Mouse (Mus musculus) liver, postnatal 0 days (tissue): ENCODE data around the gene Hnrnph1. TPM values are rescaled to one million over a fixed set of nuclear protein-coding genes. Genes with fewer than 3 reads are reported as not detected.

Experiments used
- ATAC-seq: fragments of 200-750 bp; cut with Nextera tagmentation; 2 replicates; pipeline ENCODE4 v1.8.0; 2017; ENCODE audit warnings: mild to moderate bottlenecking, moderate library complexity
- DNase-seq: peaks from one replicate; pipeline ENCODE4 v3.0.0-alpha.2; 2016
- H3K27ac ChIP-seq: fragments of 300-500 bp; sonication (generic); 2 replicates; pipeline ENCODE4 v1.5.1; 2014; ENCODE audit warnings: antibody characterized with exemption, moderate library complexity, mild to moderate bottlenecking, low read depth
- H3K27me3 ChIP-seq: fragments of 300-500 bp; sonication (generic); 2 replicates; pipeline ENCODE4 v1.6.1; 2014; ENCODE audit warnings: low read length, control low read depth, mixed read lengths; ENCODE audit not compliant: insufficient read depth
- H3K36me3 ChIP-seq: fragments of 300-500 bp; sonication (generic); replicated peaks from 2 replicates; pipeline ENCODE4 v1.6.1; 2014; ENCODE audit warnings: mild to moderate bottlenecking, control low read depth, low read length, moderate library complexity, mixed read lengths; ENCODE audit not compliant: insufficient read depth
- H3K4me1 ChIP-seq: fragments of 300-500 bp; sonication (generic); 2 replicates; pipeline ENCODE4 v1.6.1; 2014; ENCODE audit warnings: antibody characterized with exemption, mild to moderate bottlenecking, control low read depth; ENCODE audit not compliant: insufficient read depth
- H3K4me2 ChIP-seq: fragments of 300-500 bp; sonication (generic); 2 replicates; pipeline ENCODE4 v1.6.1; 2014; ENCODE audit warnings: low read depth, mild to moderate bottlenecking, low read length, moderate library complexity, mixed read lengths
- H3K4me3 ChIP-seq: fragments of 300-500 bp; sonication (generic); 2 replicates; pipeline ENCODE4 v1.5.1; 2014; ENCODE audit warnings: low read depth, low read length
- H3K9ac ChIP-seq: fragments of 300-500 bp; sonication (generic); replicated peaks from 2 replicates; pipeline ENCODE4 v1.6.1; 2014; ENCODE audit warnings: mild to moderate bottlenecking, moderate library complexity
- H3K9me3 ChIP-seq: fragments of 300-500 bp; sonication (generic); 2 replicates; pipeline ENCODE4 v1.6.1; 2016; ENCODE audit warnings: mild to moderate bottlenecking, control low read depth, low read length, mixed read lengths
- CTCF ChIP-seq: sonication (generic); IDR thresholded peaks from 2 replicates; pipeline ENCODE4 v1.5.1; 2016; ENCODE audit warnings: antibody characterized with exemption, low read depth
- EP300 ChIP-seq: IDR thresholded peaks from 2 replicates; pipeline ENCODE4 v1.6.1; 2016; ENCODE audit warnings: antibody characterized with exemption, low read depth, mild to moderate bottlenecking
- WGBS: fragments of 180-500 bp; shearing (Covaris S2); extraction: QIAGEN DNeasy Blood & Tissue Kit; methylation state at CpG from one replicate; pipeline ENCODE4 v1.1.7; 2014; ENCODE audit not compliant: insufficient replicate concordance; 5-methylcytosine and 5-hydroxymethylcytosine counted together
- polyA plus RNA-seq: library from polyadenylated mRNA; unstranded; fragments of >200 nt; fragmentation: Nextera tagmentation; extraction: Ambion mirVana; gene quantifications from 2 replicates; pipeline ENCODE4 v1.2.1, GENCODE M21; 2015

Hnrnph1 gene
- polyA plus RNA-seq, 1 experiment from 2014 or later = 70.1 TPM

- Histone ChIP-seq H3K4me1 (no peaks in the 10 kb centered on the region), H3K9me3 (no peaks in the 10 kb centered on the region), H3K27ac (no peak overlapping the region), H3K27me3 (no peaks in the 10 kb centered on the region), H3K9ac (no peak overlapping the region), H3K36me3 (peaks cover 59% of the 10 kb centered on the region), H3K4me2 (no peak overlapping the region), H3K4me3 (no peak overlapping the region)
- WGBS = 77% methylated on average over 4 of the region's 4 CpGs
- ATAC-seq (no peak), DNase-seq (no peak)
- no peak for TF ChIP-seq EP300
- TF ChIP-seq CTCF = no peak
Observed at GRCm38 (mm10) chr11:50387697-50388096, 10.9 kb downstream of the Hnrnph1 start.

- Histone ChIP-seq H3K9me3 (no peaks in the 10 kb centered on the region), H3K27ac (no peak overlapping the region), H3K9ac (no peak overlapping the region), H3K4me3 (no peak overlapping the region), H3K36me3 (peaks cover 56% of the 10 kb centered on the region), H3K4me2 (no peak overlapping the region), H3K27me3 (no peaks in the 10 kb centered on the region), H3K4me1 (no peaks in the 10 kb centered on the region)
- no peak for ATAC-seq
- no peak for TF ChIP-seq EP300
- no peak for TF ChIP-seq CTCF
- WGBS = 83% methylated on average over 3 of the region's 3 CpGs
- DNase-seq = no peak
Observed at GRCm38 (mm10) chr11:50388217-50388929, 11.6 kb downstream of the Hnrnph1 start.

GRCm38 (mm10) chr11:50389011-50389410, 12.2 kb downstream of the Hnrnph1 start:
- no peaks in the 10 kb centered on the region for H3K27me3 ChIP-seq

GRCm38 (mm10) chr11:50389616-50390015, 12.8 kb downstream of the Hnrnph1 start:
- WGBS = 52% methylated on average over 5 of the region's 5 CpGs
- no peak for DNase-seq
- Histone ChIP-seq H3K27me3 (no peaks in the 10 kb centered on the region), H3K4me2 (no peak overlapping the region), H3K36me3 (peaks cover 57% of the 10 kb centered on the region), H3K4me1 (no peaks in the 10 kb centered on the region), H3K9ac (no peak overlapping the region), H3K4me3 (no peak overlapping the region), H3K27ac (no peak overlapping the region), H3K9me3 (no peaks in the 10 kb centered on the region)
- no peak for ATAC-seq
- TF ChIP-seq EP300 (no peak), CTCF (no peak)

More at GRCm38 (mm10) chr11:50389011-50389410, 12.2 kb downstream of the Hnrnph1 start:
- H3K4me1 ChIP-seq = no peaks in the 10 kb centered on the region
- H3K4me3 ChIP-seq = no peak overlapping the region
- H3K9ac ChIP-seq = no peak overlapping the region
- H3K27ac ChIP-seq = no peak overlapping the region
- peaks cover 58% of the 10 kb centered on the region for H3K36me3 ChIP-seq
- H3K9me3 ChIP-seq = no peaks in the 10 kb centered on the region
- 70% methylated on average over 3 of the region's 3 CpGs for WGBS
- TF ChIP-seq CTCF = no peak
- no peak for TF ChIP-seq EP300
- no peak overlapping the region for H3K4me2 ChIP-seq
- no peak for DNase-seq
- no peak for ATAC-seq

- DNase-seq (no peak), ATAC-seq (no peak)
- no peak for TF ChIP-seq EP300
- TF ChIP-seq CTCF = no peak
- 70% methylated on average over 4 of the region's 4 CpGs for WGBS
- H3K4me3 ChIP-seq = no peak overlapping the region
- H3K9ac ChIP-seq = no peak overlapping the region
- H3K36me3 ChIP-seq = peaks cover 47% of the 10 kb centered on the region
- H3K27ac ChIP-seq = no peak overlapping the region
- no peaks in the 10 kb centered on the region for H3K27me3 ChIP-seq
- H3K9me3 ChIP-seq = no peaks in the 10 kb centered on the region
- no peak overlapping the region for H3K4me2 ChIP-seq
- H3K4me1 ChIP-seq = no peaks in the 10 kb centered on the region
Observed at GRCm38 (mm10) chr11:50391272-50391960, 14.6 kb downstream of the Hnrnph1 start.

GRCm38 (mm10) chr11:50393306-50393705, 16.5 kb downstream of the Hnrnph1 start:
- Histone ChIP-seq H3K4me3 (no peak overlapping the region), H3K9me3 (no peaks in the 10 kb centered on the region), H3K27me3 (no peaks in the 10 kb centered on the region), H3K4me2 (no peak overlapping the region), H3K9ac (no peak overlapping the region), H3K4me1 (no peaks in the 10 kb centered on the region), H3K36me3 (peaks cover 36% of the 10 kb centered on the region), H3K27ac (no peak overlapping the region)
- DNase-seq (no peak), ATAC-seq (no peak)
- no peak for TF ChIP-seq EP300
- no peak for TF ChIP-seq CTCF
- WGBS = 79% methylated on average over 6 of the region's 6 CpGs
